Mouse (Mus musculus) kidney, embryonic 16.5 days (tissue): ENCODE measurements around the gene Snx5. TPM values are rescaled to one million over a fixed set of nuclear protein-coding genes. Genes with fewer than 3 reads are reported as not detected.

Experiments
- ATAC-seq: fragments of 200-750 bp; cut with Nextera tagmentation; 2 replicates; pipeline ENCODE4 v1.8.0; 2017; ENCODE audit warnings: moderate TSS enrichment; ENCODE audit not compliant: low FRiP score, low TSS enrichment
- H3K27ac ChIP-seq: fragments of 300-500 bp; sonication (generic); 2 replicates; pipeline ENCODE4 v1.5.1; 2014; ENCODE audit warnings: low read length
- H3K27me3 ChIP-seq: fragments of 300-500 bp; sonication (generic); 2 replicates; pipeline ENCODE4 v1.6.1; 2014; ENCODE audit warnings: low read length, control low read depth, mixed read lengths; ENCODE audit not compliant: insufficient read depth
- H3K36me3 ChIP-seq: fragments of 300-500 bp; sonication (generic); 2 replicates; pipeline ENCODE4 v1.6.1; 2014; ENCODE audit warnings: low read length, control low read depth, mixed read lengths; ENCODE audit not compliant: insufficient read depth
- H3K4me1 ChIP-seq: fragments of 300-500 bp; sonication (generic); 2 replicates; pipeline ENCODE4 v1.6.1; 2014; ENCODE audit warnings: low read length, control low read depth, mixed read lengths; ENCODE audit not compliant: insufficient read depth
- H3K4me2 ChIP-seq: fragments of 300-500 bp; sonication (generic); replicated peaks from 2 replicates; pipeline ENCODE4 v1.6.1; 2014; ENCODE audit warnings: low read depth, low read length
- H3K4me3 ChIP-seq: fragments of 300-500 bp; sonication (generic); 2 replicates; pipeline ENCODE4 v1.5.1; 2014; ENCODE audit warnings: mild to moderate bottlenecking, low read length
- H3K9ac ChIP-seq: fragments of 300-500 bp; sonication (generic); replicated peaks from 2 replicates; pipeline ENCODE4 v1.6.1; 2014; ENCODE audit warnings: low read length
- H3K9me3 ChIP-seq: fragments of 300-500 bp; sonication (generic); 2 replicates; pipeline ENCODE4 v1.6.1; 2016; ENCODE audit warnings: low read length, control low read depth
- WGBS: fragments of 180-500 bp; shearing (Covaris S2); extraction: QIAGEN DNeasy Blood & Tissue Kit; methylation state at CpG from one replicate; pipeline ENCODE4 v1.1.7; 2014; 5-methylcytosine and 5-hydroxymethylcytosine counted together
- polyA plus RNA-seq: library from polyadenylated mRNA; unstranded; fragments of >200 nt; fragmentation: Nextera tagmentation; extraction: Ambion mirVana; gene quantifications from 2 replicates; pipeline ENCODE4 v1.2.1, GENCODE M21; 2015

The Snx5 gene
- polyA plus RNA-seq, 1 experiment from 2014 or later, result 118 TPM

- no peaks in the 10 kb centered on the region for H3K36me3 ChIP-seq
- H3K9me3 ChIP-seq, result no peaks in the 10 kb centered on the region
- H3K4me1 ChIP-seq, result no peaks in the 10 kb centered on the region
- no peak overlapping the region for H3K4me2 ChIP-seq
- no peaks in the 10 kb centered on the region for H3K27me3 ChIP-seq
- WGBS, result 71% methylated on average over 11 of the region's 11 CpGs
- H3K4me3 ChIP-seq, result no peak overlapping the region
- ATAC-seq, result no peak
- H3K27ac ChIP-seq, result no peak overlapping the region
- no peak overlapping the region for H3K9ac ChIP-seq
Measured at GRCm38 (mm10) chr2:144291600-144292305, 21.0 kb upstream of the Snx5 start.

DNA sequence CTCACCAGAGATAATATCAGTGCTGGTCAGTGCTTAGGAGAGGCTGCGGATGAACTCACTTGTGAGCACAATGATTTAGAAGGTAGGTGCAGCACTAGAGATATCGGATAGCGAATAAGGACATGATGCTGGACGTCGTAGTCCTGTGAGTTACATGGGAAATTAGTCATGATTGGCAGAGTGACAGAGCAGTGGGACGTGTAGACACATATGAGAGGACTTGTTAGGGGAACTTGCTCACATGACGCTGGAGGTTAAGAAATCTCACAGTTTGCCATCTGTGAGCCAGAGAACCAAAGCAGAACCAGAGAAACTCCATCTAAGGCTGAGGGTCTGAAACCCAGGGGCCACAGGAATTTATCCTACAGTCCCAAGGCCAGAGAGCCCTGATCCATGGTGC, 19.6 kb upstream of the Snx5 start:
- no peak overlapping the region for H3K27ac ChIP-seq
- no peak overlapping the region for H3K4me2 ChIP-seq
- 74% methylated on average over 7 of the region's 7 CpGs for WGBS
- no peak overlapping the region for H3K4me3 ChIP-seq
- H3K27me3 ChIP-seq, result no peaks in the 10 kb centered on the region
- H3K4me1 ChIP-seq, result no peaks in the 10 kb centered on the region
- H3K9me3 ChIP-seq, result no peaks in the 10 kb centered on the region
- H3K9ac ChIP-seq, result no peak overlapping the region
- no peaks in the 10 kb centered on the region for H3K36me3 ChIP-seq
- no peak for ATAC-seq

DNA sequence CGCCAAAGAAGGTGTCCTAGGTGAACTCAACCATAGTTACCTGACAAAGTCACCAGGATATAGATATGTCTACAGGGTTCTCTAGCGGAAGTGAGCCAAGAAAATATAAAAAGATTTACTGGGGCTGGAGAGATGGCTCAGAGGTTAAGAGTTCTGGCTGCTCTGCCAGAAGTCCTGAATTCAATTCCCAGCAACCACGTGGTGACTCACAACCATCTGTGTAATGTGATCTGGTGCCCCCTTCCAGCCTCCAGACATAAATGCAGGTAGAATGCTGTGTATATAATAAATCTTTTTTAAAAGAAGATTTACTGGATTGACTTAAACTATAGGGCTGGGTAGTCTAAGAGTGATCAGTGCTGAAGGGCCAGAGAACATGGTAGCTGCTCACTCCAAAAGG, 10.7 kb upstream of the Snx5 start:
- WGBS, result 55% methylated on average over 3 of the region's 3 CpGs
- Histone ChIP-seq H3K4me1 (peaks cover 10% of the 10 kb centered on the region; the same call in 1 of the 2 replicates), H3K9ac (no peak overlapping the region), H3K36me3 (peaks cover 18% of the 10 kb centered on the region), H3K27me3 (no peaks in the 10 kb centered on the region), H3K4me2 (no peak overlapping the region), H3K9me3 (no peaks in the 10 kb centered on the region), H3K27ac (no peak overlapping the region), H3K4me3 (no peak overlapping the region)
- no peak for ATAC-seq

- Histone ChIP-seq H3K4me2 (no peak overlapping the region), H3K9ac (no peak overlapping the region), H3K27me3 (no peaks in the 10 kb centered on the region), H3K4me3 (no peak overlapping the region), H3K27ac (no peak overlapping the region), H3K9me3 (no peaks in the 10 kb centered on the region), H3K4me1 (peaks cover 10% of the 10 kb centered on the region; the same call in 1 of the 2 replicates), H3K36me3 (peaks cover 18% of the 10 kb centered on the region)
- WGBS, result 52% methylated on average over 3 of the region's 3 CpGs
- no peak for ATAC-seq
Measured at GRCm38 (mm10) chr2:144280568-144280967, 9.9 kb upstream of the Snx5 start.

GRCm38 (mm10) chr2:144279742-144280141, 9.0 kb upstream of the Snx5 start:
- Histone ChIP-seq H3K4me1 (peaks cover 8% of the 10 kb centered on the region; the same call in 1 of the 2 replicates), H3K27me3 (no peaks in the 10 kb centered on the region), H3K36me3 (peaks cover 18% of the 10 kb centered on the region), H3K27ac (peak overlapping the region; percentile 34; the same call in 1 of the 2 replicates), H3K4me2 (no peak overlapping the region), H3K9me3 (no peaks in the 10 kb centered on the region), H3K4me3 (no peak overlapping the region), H3K9ac (no peak overlapping the region)
- ATAC-seq, result no peak
- 62% methylated on average over 5 of the region's 5 CpGs for WGBS

- no peak for ATAC-seq
- Histone ChIP-seq H3K4me3 (no peak overlapping the region), H3K27me3 (no peaks in the 10 kb centered on the region), H3K4me1 (0 out of 2 replicates have a peak, but pooled peaks cover 2% of the 10 kb centered on the region), H3K4me2 (no peak overlapping the region), H3K9ac (no peak overlapping the region), H3K36me3 (peaks cover 20% of the 10 kb centered on the region), H3K9me3 (no peaks in the 10 kb centered on the region), H3K27ac (no peak overlapping the region)
- 86% methylated on average over 3 of the region's 3 CpGs for WGBS
Measured at GRCm38 (mm10) chr2:144276885-144277284, 6.2 kb upstream of the Snx5 start.

DNA sequence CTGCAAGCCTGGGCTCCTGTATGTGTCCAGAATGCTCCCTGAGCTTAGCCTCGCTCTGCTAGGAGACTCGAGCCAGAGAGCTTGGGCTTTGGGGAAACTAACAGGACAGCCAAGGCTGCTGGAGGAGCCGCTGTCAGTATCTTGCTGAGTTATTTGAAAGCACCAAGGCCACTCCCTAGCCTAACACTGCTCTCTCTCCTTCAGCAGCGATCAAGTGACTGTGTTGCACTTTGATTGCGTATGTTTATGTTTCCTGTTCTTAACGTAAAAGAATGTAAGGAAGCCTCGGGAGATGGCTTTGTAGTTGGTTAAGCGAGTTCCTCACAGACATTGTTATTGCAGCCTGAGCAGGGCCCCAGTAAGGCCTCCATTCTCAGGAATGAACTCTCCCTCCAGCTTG, 4.0 kb upstream of the Snx5 start:
- no peaks in the 10 kb centered on the region for H3K27me3 ChIP-seq
- no peak for ATAC-seq
- H3K4me1 ChIP-seq, result 0 out of 2 replicates have a peak, but pooled peaks cover 2% of the 10 kb centered on the region
- H3K27ac ChIP-seq, result peak overlapping the region; percentile 64; the same call in 1 of the 2 replicates
- peak overlapping the region; percentile 13 for H3K9ac ChIP-seq
- no peaks in the 10 kb centered on the region for H3K9me3 ChIP-seq
- WGBS, result 27% methylated on average over 8 of the region's 8 CpGs
- H3K4me2 ChIP-seq, result 0 out of 2 replicates have a peak overlapping the region, but pooled peaks have one; percentile 1
- H3K36me3 ChIP-seq, result peaks cover 16% of the 10 kb centered on the region
- H3K4me3 ChIP-seq, result no peak overlapping the region

GRCm38 (mm10) chr2:144272088-144272487, 1.4 kb upstream of the Snx5 start:
- ATAC-seq, result no peak
- Histone ChIP-seq H3K4me1 (peaks cover 25% of the 10 kb centered on the region), H3K4me2 (no peak overlapping the region), H3K27me3 (no peaks in the 10 kb centered on the region), H3K27ac (no peak overlapping the region), H3K9ac (0 out of 2 replicates have a peak overlapping the region, but pooled peaks have one; percentile 15), H3K36me3 (peaks cover 5% of the 10 kb centered on the region), H3K4me3 (no peak overlapping the region), H3K9me3 (no peaks in the 10 kb centered on the region)
- WGBS, result 82% methylated on average over 12 of the region's 12 CpGs

DNA sequence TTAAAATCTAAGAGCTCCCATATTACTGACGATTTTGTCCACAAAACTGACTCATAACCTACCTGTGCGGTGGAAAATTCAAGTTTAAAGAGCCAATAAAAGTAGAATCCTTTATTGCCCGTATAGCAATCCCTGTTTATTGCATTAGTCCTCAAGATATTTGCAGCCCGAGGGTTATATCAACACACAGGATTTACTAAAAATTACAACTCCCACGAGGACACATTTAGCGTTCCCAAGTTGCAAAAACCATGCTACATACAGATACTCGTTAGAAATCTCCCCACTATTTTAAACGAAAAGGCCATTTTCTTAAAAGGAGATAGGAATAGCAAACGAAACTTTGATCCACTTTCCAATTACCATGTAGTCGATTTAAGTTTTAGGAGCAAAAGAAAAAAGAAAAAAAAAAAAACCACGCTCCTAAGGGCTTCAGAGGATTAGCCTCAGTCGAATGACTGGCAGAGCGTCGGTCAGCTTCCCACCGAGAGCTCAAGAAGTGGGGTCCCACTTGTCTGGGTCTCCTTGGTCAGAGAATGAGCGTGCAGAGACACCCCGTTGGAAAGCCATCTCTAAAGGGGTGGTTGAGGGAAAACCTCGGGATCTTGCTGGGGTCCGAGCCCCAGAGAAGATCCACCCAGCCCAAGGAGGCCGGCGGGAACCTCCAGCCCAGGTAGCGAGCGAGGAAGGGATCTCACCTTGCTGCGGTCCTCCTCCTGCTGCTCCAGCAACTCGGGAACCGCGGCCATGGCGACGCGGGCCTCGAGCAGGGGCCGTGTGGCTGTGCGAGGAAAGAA, 829 bp downstream of the Snx5 start:
- Histone ChIP-seq H3K9me3 (no peaks in the 10 kb centered on the region), H3K9ac (peak overlapping the region; percentile 99), H3K36me3 (peaks cover 3% of the 10 kb centered on the region; the same call in 1 of the 2 replicates), H3K4me3 (peak overlapping the region; percentile 94), H3K27me3 (no peaks in the 10 kb centered on the region), H3K4me2 (peak overlapping the region; percentile 74), H3K4me1 (peaks cover 41% of the 10 kb centered on the region), H3K27ac (peak overlapping the region; percentile 96)
- under 1% methylated on average over 33 of the region's 33 CpGs for WGBS
- ATAC-seq, result peak; percentile 25

DNA sequence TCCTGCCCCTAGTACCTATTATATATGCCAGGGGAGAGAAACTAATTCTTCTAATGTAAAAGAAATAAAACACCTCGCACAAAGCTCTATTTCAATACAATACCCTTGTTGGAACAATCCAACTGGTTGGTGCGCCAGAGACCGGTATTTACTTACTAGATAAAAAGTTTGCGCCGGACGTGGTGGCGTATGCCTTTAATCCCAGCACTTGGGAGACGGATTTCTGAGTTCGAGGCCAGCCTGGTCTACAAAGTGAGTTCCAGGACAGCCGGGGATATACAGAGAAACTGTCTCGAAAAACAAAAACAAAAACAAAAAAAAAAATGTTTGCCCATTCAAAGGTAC, 1.4 kb downstream of the Snx5 start:
- peaks cover 45% of the 10 kb centered on the region for H3K4me1 ChIP-seq
- H3K27ac ChIP-seq, result no peak overlapping the region
- H3K36me3 ChIP-seq, result peaks cover 5% of the 10 kb centered on the region; the same call in 1 of the 2 replicates
- peak overlapping the region; percentile 94 for H3K4me3 ChIP-seq
- H3K9ac ChIP-seq, result peak overlapping the region; percentile 99
- ATAC-seq, result no peak
- no peaks in the 10 kb centered on the region for H3K9me3 ChIP-seq
- H3K27me3 ChIP-seq, result no peaks in the 10 kb centered on the region
- under 1% methylated on average over 11 of the region's 11 CpGs for WGBS
- peak overlapping the region; percentile 74 for H3K4me2 ChIP-seq
